Comparison of ENCODE assay signal across 16 mouse cellular contexts in genomic region chr14:80047368-80048101, GRCm38 (mm10).
DNase-seq lines count a peak whose midpoint lies in the region; ATAC-seq and TF ChIP-seq lines count a peak whose summit lies in the region.
"Had no signal": no experiment of that assay in that cellular context is flagged by ENCODE, and none has a peak within 500 bp of the region (broad histone marks: within the 10 kb centered on the region; RNA-seq: fewer than 3 reads in every experiment).

No protein-coding gene starts in this region.

- no peak overlapping the region for H3K4me2 ChIP-seq in midbrain, postnatal 0 days (ENCODE audit: low read depth, low read length, poor library complexity, severe bottlenecking)
- H3K4me2 ChIP-seq in midbrain, embryonic 16.5 days (ENCODE audit: low read length) = no peak overlapping the region
- H3K4me2 ChIP-seq: heart, embryonic 12.5 days; limb, embryonic 15.5 days had no signal

- H3K4me1 ChIP-seq in midbrain, postnatal 0 days (ENCODE audit: insufficient read depth, low read length) = no peaks in the 10 kb centered on the region
- no peaks in the 10 kb centered on the region for H3K4me1 ChIP-seq in midbrain, embryonic 16.5 days (ENCODE audit: control insufficient read depth, insufficient read depth, low read length)
- H3K4me1 ChIP-seq: heart, embryonic 12.5 days had no signal

- WGBS in midbrain, postnatal 0 days = 39% methylated on average over 5 of the region's 5 CpGs
- WGBS in midbrain, embryonic 16.5 days = 53% methylated on average over 5 of the region's 5 CpGs

- H3K4me3 ChIP-seq in midbrain, postnatal 0 days (ENCODE audit: low read depth, low read length) = no peak overlapping the region
- H3K4me3 ChIP-seq in midbrain, embryonic 16.5 days (ENCODE audit: low read depth, low read length) = no peak overlapping the region
- H3K4me3 ChIP-seq: heart, embryonic 12.5 days; left cerebral cortex, adult 2 months; limb, embryonic 15.5 days had no signal

- ATAC-seq in midbrain, postnatal 0 days (ENCODE audit: low FRiP score) = no peak
- no peak for ATAC-seq in midbrain, embryonic 16.5 days
- ATAC-seq: CD4-positive, CD25-positive, alpha-beta regulatory T cell, adult 4 months; forebrain, embryonic 16.5 days had no signal

- DNase-seq in kidney, adult 9 months = peak; percentile 24
- no peak for DNase-seq in kidney, postnatal 14 days
- DNase-seq in midbrain, postnatal 0 days (ENCODE audit: low spot score) = peak; percentile 45
- DNase-seq in kidney, postnatal 10 days = peak; percentile 13
- DNase-seq in testis, postnatal 14 days (ENCODE audit: low spot score) = no peak
- no peak for DNase-seq in ovary, postnatal 36 days (ENCODE audit: low spot score)
- DNase-seq: adrenal gland, postnatal 25 days; gastrocnemius, postnatal 36 days; lung, adult 2 months; thymus, adult 18-20 months had no signal

- no peak overlapping the region for H3K9ac ChIP-seq in midbrain, postnatal 0 days (replicated peaks; ENCODE audit: low read length, poor library complexity, severe bottlenecking)
- H3K9ac ChIP-seq in midbrain, embryonic 16.5 days (ENCODE audit: low read depth, low read length) = no peak overlapping the region
- H3K9ac ChIP-seq: heart, embryonic 12.5 days; limb, embryonic 15.5 days had no signal

- H3K27ac ChIP-seq in midbrain, postnatal 0 days (ENCODE audit: low read depth, low read length) = no peak overlapping the region
- no peak overlapping the region for H3K27ac ChIP-seq in midbrain, embryonic 16.5 days (ENCODE audit: low read length)
- H3K27ac ChIP-seq: left cerebral cortex, adult 2 months; limb, embryonic 15.5 days had no signal

- no peaks in the 10 kb centered on the region for H3K9me3 ChIP-seq in midbrain, postnatal 0 days (ENCODE audit: low read length)
- H3K9me3 ChIP-seq in midbrain, embryonic 16.5 days (replicated peaks; ENCODE audit: control insufficient read depth, low read length, poor library complexity, severe bottlenecking) = 0 out of 2 replicates have a peak, but pooled peaks cover 2% of the 10 kb centered on the region
- H3K9me3 ChIP-seq: heart, embryonic 12.5 days; limb, embryonic 15.5 days had no signal

- no peaks in the 10 kb centered on the region for H3K27me3 ChIP-seq in midbrain, postnatal 0 days (ENCODE audit: insufficient read depth, low read length)
- no peaks in the 10 kb centered on the region for H3K27me3 ChIP-seq in midbrain, embryonic 16.5 days (ENCODE audit: control insufficient read depth, insufficient read depth, low read depth, low read length)
- H3K27me3 ChIP-seq: heart, embryonic 12.5 days; limb, embryonic 15.5 days had no signal

- TF ChIP-seq CTCF in midbrain, postnatal 0 days (IDR thresholded peaks at IDR 0.05) = peak; percentile 50

- H3K36me3 ChIP-seq in midbrain, postnatal 0 days (ENCODE audit: insufficient read depth, low read length) = no peaks in the 10 kb centered on the region
- H3K36me3 ChIP-seq in midbrain, embryonic 16.5 days (ENCODE audit: control insufficient read depth, insufficient read depth, low read length) = no peaks in the 10 kb centered on the region
- H3K36me3 ChIP-seq: heart, embryonic 12.5 days; limb, embryonic 15.5 days had no signal

Comparison
In these comparisons a context has a peak if more than half of its experiments do, and no peak if none do; other contexts are left out.
1. DNase-seq: peak in kidney, adult 9 months (single experiment), midbrain, postnatal 0 days (single experiment) and kidney, postnatal 10 days (single experiment); none in kidney, postnatal 14 days (single experiment), testis, postnatal 14 days (single experiment) and ovary, postnatal 36 days (single experiment).